Mouse (Mus musculus) liver, embryonic 12.5 days (tissue): Measurements from ENCODE around the gene Prg3. TPM values are rescaled to one million over a fixed set of nuclear protein-coding genes. Genes with fewer than 3 reads are reported as not detected.

Experiments used
- ATAC-seq: fragments of 200-750 bp; cut with Nextera tagmentation; 2 replicates; pipeline ENCODE4 v1.8.0; 2017; ENCODE audit warnings: moderate number of reproducible peaks, mild to moderate bottlenecking, moderate library complexity
- H3K27ac ChIP-seq: fragments of 300-500 bp; sonication (generic); 2 replicates; pipeline ENCODE4 v1.5.1; 2016; ENCODE audit warnings: mild to moderate bottlenecking
- H3K27me3 ChIP-seq: fragments of 300-500 bp; sonication (generic); replicated peaks from 2 replicates; pipeline ENCODE4 v1.6.1; 2016; ENCODE audit warnings: mild to moderate bottlenecking, moderate library complexity
- H3K36me3 ChIP-seq: fragments of 300-500 bp; sonication (generic); 2 replicates; pipeline ENCODE4 v1.6.1; 2016; ENCODE audit warnings: mild to moderate bottlenecking, moderate library complexity
- H3K4me1 ChIP-seq: fragments of 300-500 bp; sonication (generic); 2 replicates; pipeline ENCODE4 v1.6.1; 2016
- H3K4me2 ChIP-seq: fragments of 300-500 bp; sonication (generic); 2 replicates; pipeline ENCODE4 v1.6.1; 2016; ENCODE audit warnings: mild to moderate bottlenecking, moderate library complexity
- H3K4me3 ChIP-seq: fragments of 300-500 bp; sonication (generic); 2 replicates; pipeline ENCODE4 v1.5.1; 2016; ENCODE audit warnings: mild to moderate bottlenecking, moderate library complexity
- H3K9ac ChIP-seq: fragments of 300-500 bp; sonication (generic); 2 replicates; pipeline ENCODE4 v1.6.1; 2016; ENCODE audit warnings: mild to moderate bottlenecking, moderate library complexity
- H3K9me3 ChIP-seq: fragments of 300-500 bp; sonication (generic); replicated peaks from 2 replicates; pipeline ENCODE4 v1.6.1; 2016; ENCODE audit warnings: mild to moderate bottlenecking, moderate library complexity
- WGBS: fragments of 180-500 bp; shearing (Covaris S2); methylation state at CpG from one replicate; pipeline ENCODE4 v1.1.7; 2016; ENCODE audit not compliant: insufficient replicate concordance; 5-methylcytosine and 5-hydroxymethylcytosine counted together
- polyA plus RNA-seq: library from polyadenylated mRNA; unstranded; fragments of >200 nt; fragmentation: Nextera tagmentation; extraction: Ambion mirVana; gene quantifications from 2 replicates; pipeline ENCODE4 v1.2.1, GENCODE M21; 2016

The Prg3 gene
- polyA plus RNA-seq, 1 experiment from 2014 or later = 3.1 TPM

- H3K27ac ChIP-seq = peak overlapping the region; percentile 24; the same call in 1 of the 2 replicates
- no peak overlapping the region for H3K4me3 ChIP-seq
- peaks cover 43% of the 10 kb centered on the region for H3K4me1 ChIP-seq
- ATAC-seq = peak; percentile 63
- H3K4me2 ChIP-seq = peak overlapping the region; percentile 22
- peaks cover 8% of the 10 kb centered on the region; the same call in 1 of the 2 replicates for H3K27me3 ChIP-seq
- 57% methylated on average over 3 of the region's 3 CpGs for WGBS
- H3K9ac ChIP-seq = peak overlapping the region; percentile 8; the same call in 1 of the 2 replicates
- H3K9me3 ChIP-seq = no peaks in the 10 kb centered on the region
- no peaks in the 10 kb centered on the region for H3K36me3 ChIP-seq
These were observed 11.6 kb downstream of the Prg3 start for GRCm38 (mm10) chr2:84999486-85000181.

- WGBS = 73% methylated on average over 13 of the region's 13 CpGs
- peaks cover 35% of the 10 kb centered on the region for H3K4me1 ChIP-seq
- no peak for ATAC-seq
- H3K4me3 ChIP-seq = no peak overlapping the region
- no peak overlapping the region for H3K9ac ChIP-seq
- no peaks in the 10 kb centered on the region for H3K9me3 ChIP-seq
- H3K27me3 ChIP-seq = peaks cover 9% of the 10 kb centered on the region; the same call in 1 of the 2 replicates
- H3K27ac ChIP-seq = no peak overlapping the region
- H3K4me2 ChIP-seq = no peak overlapping the region
- no peaks in the 10 kb centered on the region for H3K36me3 ChIP-seq
These were observed 13.5 kb downstream of the Prg3 start for GRCm38 (mm10) chr2:85001497-85001896.

- 74% methylated on average over 8 of the region's 8 CpGs for WGBS
- Histone ChIP-seq H3K36me3 (no peaks in the 10 kb centered on the region), H3K9ac (no peak overlapping the region), H3K4me3 (no peak overlapping the region), H3K4me1 (peaks cover 28% of the 10 kb centered on the region), H3K27me3 (peaks cover 5% of the 10 kb centered on the region; the same call in 1 of the 2 replicates), H3K4me2 (no peak overlapping the region), H3K9me3 (no peaks in the 10 kb centered on the region), H3K27ac (no peak overlapping the region)
- no peak for ATAC-seq
These were observed 14.6 kb downstream of the Prg3 start for GRCm38 (mm10) chr2:85002575-85002974.

- Histone ChIP-seq H3K4me1 (peaks cover 32% of the 10 kb centered on the region), H3K27me3 (peaks cover 5% of the 10 kb centered on the region; the same call in 1 of the 2 replicates), H3K9ac (no peak overlapping the region), H3K9me3 (no peaks in the 10 kb centered on the region), H3K4me3 (no peak overlapping the region), H3K4me2 (no peak overlapping the region), H3K27ac (no peak overlapping the region), H3K36me3 (no peaks in the 10 kb centered on the region)
- ATAC-seq = no peak
- 66% methylated on average over 4 of the region's 4 CpGs for WGBS
These were observed 16.3 kb downstream of the Prg3 start for GRCm38 (mm10) chr2:85004341-85004740.

- peaks cover 34% of the 10 kb centered on the region for H3K4me1 ChIP-seq
- H3K9ac ChIP-seq = no peak overlapping the region
- H3K27ac ChIP-seq = no peak overlapping the region
- H3K36me3 ChIP-seq = no peaks in the 10 kb centered on the region
- WGBS = 67% methylated on average over 7 of the region's 7 CpGs
- peaks cover 5% of the 10 kb centered on the region; the same call in 1 of the 2 replicates for H3K27me3 ChIP-seq
- no peak overlapping the region for H3K4me3 ChIP-seq
- ATAC-seq = no peak
- H3K4me2 ChIP-seq = no peak overlapping the region
- H3K9me3 ChIP-seq = no peaks in the 10 kb centered on the region
These were observed 18.6 kb downstream of the Prg3 start for GRCm38 (mm10) chr2:85006600-85006999.

- peaks cover 45% of the 10 kb centered on the region for H3K4me1 ChIP-seq
- no peak overlapping the region for H3K9ac ChIP-seq
- ATAC-seq = no peak
- H3K9me3 ChIP-seq = no peaks in the 10 kb centered on the region
- no peak overlapping the region for H3K4me2 ChIP-seq
- no peak overlapping the region for H3K4me3 ChIP-seq
- H3K36me3 ChIP-seq = no peaks in the 10 kb centered on the region
- peaks cover 5% of the 10 kb centered on the region; the same call in 1 of the 2 replicates for H3K27me3 ChIP-seq
- whole genome bisulfite sequencing = 9% methylated on average over 4 of the region's 4 CpGs
- H3K27ac ChIP-seq = no peak overlapping the region
These were observed 19.7 kb downstream of the Prg3 start for GRCm38 (mm10) chr2:85007729-85008128.

GRCm38 (mm10) chr2:85009212-85009611, 21.2 kb downstream of the Prg3 start:
- 60% methylated on average over 2 of the region's 2 CpGs for WGBS
- Histone ChIP-seq H3K9ac (no peak overlapping the region), H3K4me2 (no peak overlapping the region), H3K4me3 (no peak overlapping the region), H3K36me3 (no peaks in the 10 kb centered on the region), H3K27ac (peak overlapping the region; percentile 16; the same call in 1 of the 2 replicates), H3K27me3 (0 out of 2 replicates have a peak, but pooled peaks cover 5% of the 10 kb centered on the region), H3K9me3 (no peaks in the 10 kb centered on the region), H3K4me1 (peaks cover 60% of the 10 kb centered on the region)
- ATAC-seq = no peak

- WGBS = 27% methylated on average over 9 of the region's 9 CpGs
- H3K4me1 ChIP-seq = peaks cover 68% of the 10 kb centered on the region
- peak overlapping the region; percentile 64 for H3K4me2 ChIP-seq
- peak; percentile 99 for ATAC-seq
- H3K9me3 ChIP-seq = no peaks in the 10 kb centered on the region
- peak overlapping the region; percentile 66 for H3K9ac ChIP-seq
- no peaks in the 10 kb centered on the region for H3K36me3 ChIP-seq
- no peaks in the 10 kb centered on the region for H3K27me3 ChIP-seq
- H3K27ac ChIP-seq = peak overlapping the region; percentile 93
- H3K4me3 ChIP-seq = peak overlapping the region; percentile 27
These were observed 24.0 kb downstream of the Prg3 start for GRCm38 (mm10) chr2:85011906-85012604.

GRCm38 (mm10) chr2:85012679-85013078, 24.7 kb downstream of the Prg3 start:
- peak; percentile 65 for ATAC-seq
- H3K9me3 ChIP-seq = no peaks in the 10 kb centered on the region
- H3K9ac ChIP-seq = peak overlapping the region; percentile 66
- H3K4me3 ChIP-seq = peak overlapping the region; percentile 27
- peak overlapping the region; percentile 93 for H3K27ac ChIP-seq
- WGBS = 27% methylated on average over 14 of the region's 14 CpGs
- peaks cover 68% of the 10 kb centered on the region for H3K4me1 ChIP-seq
- H3K36me3 ChIP-seq = no peaks in the 10 kb centered on the region
- peak overlapping the region; percentile 64 for H3K4me2 ChIP-seq
- no peaks in the 10 kb centered on the region for H3K27me3 ChIP-seq

- Histone ChIP-seq H3K4me3 (no peak overlapping the region), H3K4me2 (peak overlapping the region; percentile 64), H3K9ac (0 out of 2 replicates have a peak overlapping the region, but pooled peaks have one; percentile 66), H3K27me3 (no peaks in the 10 kb centered on the region), H3K9me3 (no peaks in the 10 kb centered on the region), H3K27ac (peak overlapping the region; percentile 93), H3K36me3 (no peaks in the 10 kb centered on the region), H3K4me1 (peaks cover 60% of the 10 kb centered on the region)
- no peak for ATAC-seq
- WGBS = 68% methylated on average over 5 of the region's 5 CpGs
These were observed 26.0 kb downstream of the Prg3 start for GRCm38 (mm10) chr2:85013826-85014587.

- no peaks in the 10 kb centered on the region for H3K27me3 ChIP-seq
- no peak overlapping the region for H3K9ac ChIP-seq
- no peaks in the 10 kb centered on the region for H3K36me3 ChIP-seq
- H3K4me3 ChIP-seq = no peak overlapping the region
- no peak overlapping the region for H3K4me2 ChIP-seq
- H3K4me1 ChIP-seq = peaks cover 57% of the 10 kb centered on the region
- WGBS = 49% methylated on average over 3 of the region's 3 CpGs
- H3K9me3 ChIP-seq = no peaks in the 10 kb centered on the region
- H3K27ac ChIP-seq = no peak overlapping the region
- no peak for ATAC-seq
These were observed 26.6 kb downstream of the Prg3 start for GRCm38 (mm10) chr2:85014588-85014982.
